Mouse (Mus musculus) activated CD4-positive, CD25-positive, alpha-beta regulatory T cell, adult 9 weeks (primary cell): Measurements from ENCODE around the gene Lpcat3. TPM values are rescaled to one million over a fixed set of nuclear protein-coding genes. Genes with fewer than 3 reads are reported as not detected.

Experiments used
- polyA plus RNA-seq: library from polyadenylated mRNA; unstranded; fragments of 100-300 nt; shearing (Covaris generic); gene quantifications from one replicate; pipeline ENCODE4 v1.2.1, GENCODE M21; 2017

Gene Lpcat3
- 58.7 TPM for polyA plus RNA-seq

GRCm38 (mm10) chr6:124662477-124663423 lies at the start of gene Lpcat3:
TSS of gene Lpcat3 (plus strand) at chr6:124663027.

DNA sequence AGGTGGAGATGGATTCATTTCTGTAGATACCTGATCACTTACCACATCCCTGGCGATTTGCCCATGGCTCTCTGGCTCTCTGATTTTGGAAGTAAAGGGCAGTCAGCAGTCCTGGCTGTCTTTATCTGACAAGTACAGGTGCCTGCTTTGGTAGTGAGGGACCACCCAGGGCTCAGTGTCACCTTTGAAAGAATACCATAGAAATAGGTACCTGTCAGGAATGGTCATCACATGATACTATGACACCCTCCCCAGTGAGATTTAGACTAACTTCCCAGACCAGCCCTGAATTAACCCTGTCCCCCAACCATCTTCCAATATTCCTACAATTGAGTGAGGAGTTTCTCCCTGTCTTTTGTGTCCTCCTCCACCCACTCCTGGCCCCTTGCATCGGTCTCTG lies 26.8 kb upstream of the Lpcat3 start, which contains the start of gene C1s2:
Gene C1s2, minus strand, starts transcription at position 101 of the 400 bp plus-strand sequence.

DNA sequence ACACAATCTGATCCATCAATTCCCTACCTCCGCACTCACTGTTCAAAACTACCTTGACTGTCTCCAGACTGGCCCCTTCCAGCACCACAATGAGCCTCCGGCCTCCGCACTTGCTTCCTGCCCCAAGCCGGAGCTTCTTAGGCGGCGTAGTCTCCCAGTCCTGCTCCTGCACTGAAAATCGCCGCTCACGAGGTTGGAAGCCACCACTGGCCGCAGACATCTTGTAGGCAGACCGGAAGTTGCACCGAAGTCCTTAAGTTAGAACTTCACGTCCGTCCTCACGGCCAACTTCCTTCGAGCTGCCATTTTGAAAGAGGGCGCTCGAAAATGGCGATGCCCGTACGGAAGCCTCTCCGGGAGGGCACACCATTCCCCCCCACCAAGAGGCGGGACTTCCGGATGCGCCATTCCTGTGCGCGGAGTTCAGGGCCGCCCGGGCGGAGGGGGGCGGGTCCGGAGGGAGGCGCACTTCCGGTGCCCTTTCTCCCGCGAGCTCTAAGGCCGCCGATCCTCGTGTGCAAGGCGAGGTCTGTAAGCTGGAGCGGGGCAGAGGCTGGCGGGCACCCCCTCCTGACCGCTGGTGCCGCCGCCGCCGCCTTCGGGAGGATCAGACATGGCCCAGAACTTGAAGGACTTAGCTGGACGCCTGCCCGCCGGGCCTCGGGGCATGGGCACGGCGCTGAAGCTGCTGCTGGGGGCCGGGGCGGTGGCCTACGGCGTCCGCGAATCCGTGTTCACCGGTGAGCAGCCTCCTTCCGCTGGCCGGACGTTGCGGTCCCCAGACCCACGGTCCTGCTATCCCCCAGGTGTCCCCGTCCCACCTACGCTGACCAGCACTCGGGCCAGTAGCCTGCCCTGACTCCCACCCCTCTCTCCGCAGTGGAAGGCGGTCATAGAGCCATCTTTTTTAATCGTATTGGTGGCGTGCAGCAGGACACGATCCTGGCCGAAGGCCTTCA lies 49.3 kb downstream of the Lpcat3 start, which contains the start of the genes Emg1 and Phb2:
Gene Emg1, minus strand, starts transcription at position 355 of the 959 bp plus-strand sequence.
Gene Phb2, plus strand, starts transcription at position 513 of the 959 bp plus-strand sequence.

GRCm38 (mm10) chr6:124738511-124739023 lies 75.7 kb downstream of the Lpcat3 start, which contains the start of gene Ptpn6:
TSS of gene Ptpn6 (minus strand) at chr6:124738714.

DNA sequence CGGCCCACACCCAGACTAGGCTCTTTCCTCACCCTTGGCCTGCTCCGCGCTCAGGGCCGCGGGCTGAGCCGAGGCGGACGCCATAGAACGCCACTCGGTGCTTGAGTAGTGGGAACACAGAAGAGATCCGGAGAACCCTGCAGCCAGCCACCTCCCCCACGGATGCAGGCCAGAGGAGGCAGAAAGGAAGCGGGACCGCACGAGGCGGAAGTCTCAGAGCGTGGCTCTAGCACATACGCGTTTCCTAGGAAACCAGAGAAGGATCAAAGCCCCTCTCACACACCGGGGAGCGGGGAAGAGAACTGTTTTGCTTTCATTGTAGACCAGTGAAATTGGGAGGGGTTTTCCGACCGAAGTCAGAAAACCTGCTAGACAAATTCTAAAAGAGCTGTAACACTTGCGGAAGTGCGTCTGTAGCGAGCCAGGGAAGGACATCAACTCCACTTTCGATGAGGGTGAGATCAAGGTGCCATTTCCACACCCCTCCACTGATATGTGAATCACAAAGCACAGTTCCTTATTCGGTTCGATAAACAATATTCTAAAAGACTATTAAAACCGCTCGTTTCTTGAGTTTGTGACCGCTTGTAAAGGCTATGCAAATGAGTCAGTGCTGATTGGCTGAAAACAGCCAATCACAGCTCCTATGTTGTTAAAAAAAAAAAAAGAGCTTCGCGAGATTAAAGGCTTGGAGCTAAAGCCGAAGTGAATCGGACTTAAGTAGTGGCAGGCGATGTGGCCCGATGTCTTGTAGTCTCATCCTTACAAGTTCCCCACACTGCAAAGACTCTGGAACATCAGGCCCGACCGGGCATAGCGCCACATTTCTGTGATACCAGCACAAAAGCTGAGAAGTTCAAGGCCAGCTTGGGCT lies 78.3 kb downstream of the Lpcat3 start, which contains the start of gene Grcc10:
Gene Grcc10, minus strand, starts transcription at position 487 of the 874 bp plus-strand sequence.

Other genes starting within 250 kb of the Lpcat3 start
- gene Pex5, start 248.0 kb upstream of the Lpcat3 start, polyA plus RNA-seq, result 36.3 TPM
- gene Clstn3, start 198.2 kb upstream of the Lpcat3 start, polyA plus RNA-seq, result 0.10 TPM
- not detected for gene C1rl, start 169.9 kb upstream of the Lpcat3 start, polyA plus RNA-seq
- 0.20 TPM for gene C1ra, start 150.6 kb upstream of the Lpcat3 start, polyA plus RNA-seq
- not detected for gene C1s1, start 120.7 kb upstream of the Lpcat3 start, polyA plus RNA-seq
- not detected for gene C1rb, start 92.7 kb upstream of the Lpcat3 start, polyA plus RNA-seq
- gene C1s2, start 26.9 kb upstream of the Lpcat3 start, polyA plus RNA-seq, result not detected
- gene Emg1, start 49.2 kb downstream of the Lpcat3 start, polyA plus RNA-seq, result 302 TPM
- 191 TPM for gene Phb2, start 49.3 kb downstream of the Lpcat3 start, polyA plus RNA-seq
- 373 TPM for gene Ptpn6, start 75.7 kb downstream of the Lpcat3 start, polyA plus RNA-seq
- 536 TPM for gene Grcc10, start 78.3 kb downstream of the Lpcat3 start, polyA plus RNA-seq
- gene Gm45234, start 93.0 kb downstream of the Lpcat3 start, polyA plus RNA-seq, result 0.12 TPM
- 2.2 TPM for gene Atn1, start 93.5 kb downstream of the Lpcat3 start, polyA plus RNA-seq
- 8.9 TPM for gene Eno2, start 106.6 kb downstream of the Lpcat3 start, polyA plus RNA-seq
- 2.3 TPM for gene Lrrc23, start 116.7 kb downstream of the Lpcat3 start, polyA plus RNA-seq
- gene Spsb2, start 145.6 kb downstream of the Lpcat3 start, polyA plus RNA-seq, result 8.0 TPM
- gene Tpi1, start 151.3 kb downstream of the Lpcat3 start, polyA plus RNA-seq, result 179 TPM
- gene Usp5, start 166.5 kb downstream of the Lpcat3 start, polyA plus RNA-seq, result 125 TPM
- 11.7 TPM for gene Cdca3, start 166.5 kb downstream of the Lpcat3 start, polyA plus RNA-seq
- not detected for gene Gnb3, start 177.2 kb downstream of the Lpcat3 start, polyA plus RNA-seq
- not detected for gene P3h3, start 194.7 kb downstream of the Lpcat3 start, polyA plus RNA-seq
- gene Gpr162, start 201.0 kb downstream of the Lpcat3 start, polyA plus RNA-seq, result 0.20 TPM
- gene Cd4, start 225.2 kb downstream of the Lpcat3 start, polyA plus RNA-seq, result 296 TPM
- 4.6 TPM for gene Lag3, start 248.7 kb downstream of the Lpcat3 start, polyA plus RNA-seq